Mouse (Mus musculus) effector memory CD4-positive, alpha-beta T cell, adult 5 months (primary cell): ENCODE results near the gene Slc39a1. TPM values are rescaled to one million over a fixed set of nuclear protein-coding genes. Genes with fewer than 3 reads are reported as not detected.

Experiments
- polyA plus RNA-seq: library from polyadenylated mRNA; unstranded; fragments of 100-300 nt; shearing (Covaris generic); gene quantifications from one replicate; pipeline ENCODE4 v1.2.1, GENCODE M21; 2017

Gene Slc39a1
- 1.9 TPM for polyA plus RNA-seq

DNA sequence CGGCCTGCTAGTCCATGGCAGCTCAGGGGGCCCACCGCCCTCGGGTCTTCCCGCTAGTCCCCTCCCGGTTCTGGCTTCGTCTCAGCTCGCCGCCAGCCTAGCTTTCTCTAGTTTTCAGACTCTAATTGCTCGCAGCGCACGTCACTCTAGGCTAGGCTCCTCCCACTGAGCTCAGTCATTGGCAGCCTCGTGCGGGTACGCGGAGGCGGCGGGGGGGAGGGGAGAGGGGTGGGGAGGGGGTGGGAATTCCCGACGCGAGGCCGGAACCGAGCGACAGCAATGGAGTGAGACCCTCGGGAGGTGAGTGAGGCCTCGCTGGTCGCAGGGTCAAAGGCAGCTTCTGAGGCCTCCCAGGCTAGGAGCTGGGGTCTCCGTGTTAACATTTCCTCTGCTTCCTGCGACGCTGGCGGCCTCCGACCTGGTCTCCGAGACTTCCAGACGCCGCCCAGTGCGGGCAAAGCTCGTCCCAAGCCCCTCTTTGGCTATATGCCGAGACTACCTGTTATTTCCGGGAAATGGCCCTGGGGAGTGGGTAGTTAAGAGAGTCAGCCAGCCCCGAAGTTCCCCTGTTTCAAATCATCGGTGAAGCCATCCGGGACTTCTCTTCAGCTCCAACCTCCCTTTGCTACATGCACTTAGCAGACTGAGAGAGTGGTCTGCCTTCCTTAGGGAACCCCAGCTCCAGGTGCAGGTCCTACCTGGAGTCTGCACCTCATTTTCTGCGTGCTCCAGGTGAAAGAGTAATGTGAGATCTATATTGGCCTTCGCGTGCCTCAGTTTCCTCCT, at the start of gene Slc39a1:
Gene Slc39a1 (plus strand): TSS at position 213 of the 786 bp plus-strand sequence.

DNA sequence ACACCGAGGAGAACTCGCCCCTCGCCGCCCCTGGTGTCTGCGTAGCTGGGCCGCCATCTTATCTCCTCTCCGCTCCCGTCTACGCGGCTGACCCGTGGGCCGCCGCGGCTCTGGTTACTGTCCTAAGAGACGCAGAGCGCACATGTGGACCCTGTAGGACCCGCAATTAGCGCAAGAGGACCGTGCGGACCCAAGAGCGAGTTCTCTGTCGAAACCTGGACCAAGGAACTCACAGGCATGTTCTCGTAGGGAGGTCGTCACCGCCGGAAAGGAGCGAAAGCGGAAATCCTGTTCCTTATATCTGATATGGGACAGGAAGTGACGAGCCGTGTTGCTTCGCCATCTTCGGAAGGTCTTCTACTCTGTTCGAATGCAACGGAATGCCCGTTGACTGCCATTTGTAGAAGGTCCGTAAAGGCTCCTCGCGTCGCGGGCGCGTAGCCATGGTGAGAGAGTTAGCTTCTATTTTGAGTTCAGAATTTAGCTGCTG, 34.5 kb upstream of the Slc39a1 start, which contains the start of the genes Rps27 and Rab13:
Gene Rps27 (minus strand): TSS at position 275 of the 490 bp plus-strand sequence.
Gene Rab13 (plus strand): TSS at position 319 of the 490 bp plus-strand sequence.

DNA sequence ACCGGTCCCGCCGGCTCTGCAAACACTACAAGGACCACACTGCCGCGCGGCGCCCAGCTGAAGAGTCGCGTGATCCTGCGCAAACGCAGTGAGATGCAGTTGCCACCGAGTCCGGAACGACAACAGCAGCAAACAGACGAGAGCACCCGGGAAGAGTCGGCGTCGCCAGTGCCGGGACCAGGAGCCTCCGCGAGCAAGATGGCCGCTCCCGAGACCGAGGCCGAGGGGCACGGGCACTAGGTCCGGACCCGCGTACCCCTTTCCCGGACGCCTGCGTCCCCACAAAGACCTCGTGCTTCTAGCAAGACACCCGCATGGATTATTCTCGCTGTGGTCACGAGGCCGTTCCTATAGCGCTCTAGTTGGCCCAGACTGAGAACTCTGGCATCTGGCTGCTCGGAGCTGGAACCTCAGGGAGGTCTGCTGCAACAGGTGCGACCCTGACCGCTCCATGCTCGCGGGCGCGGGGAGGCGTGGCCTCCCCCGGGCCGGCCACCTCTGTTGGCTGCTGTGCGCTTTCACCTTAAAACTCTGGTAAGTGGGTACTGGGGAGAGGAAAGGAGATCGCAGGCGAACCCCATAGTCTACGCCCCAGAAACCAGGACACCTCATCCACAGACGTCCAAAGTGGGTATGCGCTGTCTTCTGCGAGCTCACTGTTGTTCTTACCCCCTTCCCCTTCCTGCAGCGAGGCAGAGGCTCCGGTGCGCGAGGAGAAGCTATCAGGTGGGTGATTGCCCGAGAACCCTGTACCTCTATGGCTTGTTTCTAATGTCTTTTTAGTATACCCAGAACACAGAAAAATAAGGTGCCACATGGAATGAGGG, 16.3 kb upstream of the Slc39a1 start, which contains the start of gene Jtb:
Gene Jtb (plus strand): TSS at position 91 of the 827 bp plus-strand sequence.

DNA sequence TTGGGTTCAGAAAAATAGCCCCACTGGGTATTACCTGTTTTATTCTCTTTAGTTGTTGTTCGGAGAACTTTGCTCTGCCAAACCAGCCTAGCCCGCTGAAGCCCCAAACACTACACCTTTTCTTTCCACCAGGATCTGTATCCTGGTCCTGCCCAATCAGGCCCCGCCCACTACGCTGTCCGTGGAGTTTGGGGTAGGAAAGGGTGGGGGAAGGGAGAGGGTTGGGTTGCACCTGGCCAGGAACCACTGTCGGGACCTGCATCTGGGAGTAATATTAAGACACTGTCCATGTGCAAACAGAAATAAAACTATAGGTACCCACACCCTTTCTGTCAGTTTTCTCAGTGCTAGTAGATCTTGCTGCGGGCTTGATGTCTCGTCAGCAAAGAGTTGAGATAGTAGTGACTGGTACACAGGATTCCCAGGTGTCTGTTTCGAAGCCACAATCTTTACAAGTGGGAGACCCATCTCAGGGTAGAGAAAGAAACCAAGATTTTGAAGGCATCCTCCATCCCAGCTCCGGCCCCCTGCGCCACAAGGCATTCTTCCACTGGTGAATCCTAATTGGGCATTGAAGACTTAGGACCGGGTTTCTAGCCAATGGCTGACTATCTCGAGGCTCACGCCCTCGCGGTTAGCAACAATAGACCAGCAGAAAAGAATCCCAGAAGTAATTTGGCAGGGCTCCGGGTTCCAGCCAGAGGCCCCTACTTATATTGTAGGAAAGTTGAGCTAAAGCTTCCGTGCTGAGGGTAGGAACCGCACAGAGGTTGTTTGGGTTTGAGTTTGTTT, 4.8 kb upstream of the Slc39a1 start, which contains the start of gene Creb3l4:
Gene Creb3l4 (minus strand): TSS at position 529 of the 792 bp plus-strand sequence.

DNA sequence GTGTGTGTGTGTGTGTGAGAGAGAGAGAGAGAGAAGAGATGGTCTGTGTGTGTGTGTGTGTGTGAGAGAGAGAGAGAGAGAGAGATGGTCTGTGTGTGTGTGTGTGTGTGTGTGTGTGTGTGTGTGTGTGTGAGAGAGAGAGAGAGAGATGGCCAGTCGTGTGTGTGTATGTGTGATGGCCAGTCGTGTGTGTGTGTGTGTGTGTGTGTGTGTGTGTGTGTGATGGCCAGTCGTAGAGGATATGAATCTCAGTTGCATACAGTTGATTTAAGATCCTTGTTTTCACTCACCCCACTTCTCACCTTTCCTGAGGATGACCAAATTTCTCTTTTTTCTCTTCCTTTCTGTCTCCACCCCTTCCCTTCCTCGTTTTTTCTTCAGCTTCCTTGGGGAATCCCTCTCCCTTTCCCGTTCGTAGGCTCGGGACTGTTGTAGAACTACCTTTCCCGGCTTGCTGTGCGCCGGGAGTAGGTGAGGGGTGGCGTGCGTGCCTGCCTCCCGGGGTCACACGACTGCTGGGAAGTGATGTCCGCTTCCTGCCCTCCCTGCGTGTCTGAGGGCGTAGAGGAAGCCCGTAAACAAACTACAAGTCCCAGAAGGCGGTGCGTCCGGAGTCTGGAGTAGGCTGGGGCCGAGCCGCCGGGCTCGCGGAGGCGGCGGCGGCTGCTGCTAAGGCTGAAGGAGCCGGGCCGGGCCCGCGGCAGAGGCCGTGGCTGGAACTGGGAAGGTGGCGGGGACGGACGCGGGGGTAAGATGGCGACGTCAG, 5.9 kb downstream of the Slc39a1 start, which contains the start of gene Crtc2:
Gene Crtc2 (plus strand): TSS at position 511 of the 766 bp plus-strand sequence.

DNA sequence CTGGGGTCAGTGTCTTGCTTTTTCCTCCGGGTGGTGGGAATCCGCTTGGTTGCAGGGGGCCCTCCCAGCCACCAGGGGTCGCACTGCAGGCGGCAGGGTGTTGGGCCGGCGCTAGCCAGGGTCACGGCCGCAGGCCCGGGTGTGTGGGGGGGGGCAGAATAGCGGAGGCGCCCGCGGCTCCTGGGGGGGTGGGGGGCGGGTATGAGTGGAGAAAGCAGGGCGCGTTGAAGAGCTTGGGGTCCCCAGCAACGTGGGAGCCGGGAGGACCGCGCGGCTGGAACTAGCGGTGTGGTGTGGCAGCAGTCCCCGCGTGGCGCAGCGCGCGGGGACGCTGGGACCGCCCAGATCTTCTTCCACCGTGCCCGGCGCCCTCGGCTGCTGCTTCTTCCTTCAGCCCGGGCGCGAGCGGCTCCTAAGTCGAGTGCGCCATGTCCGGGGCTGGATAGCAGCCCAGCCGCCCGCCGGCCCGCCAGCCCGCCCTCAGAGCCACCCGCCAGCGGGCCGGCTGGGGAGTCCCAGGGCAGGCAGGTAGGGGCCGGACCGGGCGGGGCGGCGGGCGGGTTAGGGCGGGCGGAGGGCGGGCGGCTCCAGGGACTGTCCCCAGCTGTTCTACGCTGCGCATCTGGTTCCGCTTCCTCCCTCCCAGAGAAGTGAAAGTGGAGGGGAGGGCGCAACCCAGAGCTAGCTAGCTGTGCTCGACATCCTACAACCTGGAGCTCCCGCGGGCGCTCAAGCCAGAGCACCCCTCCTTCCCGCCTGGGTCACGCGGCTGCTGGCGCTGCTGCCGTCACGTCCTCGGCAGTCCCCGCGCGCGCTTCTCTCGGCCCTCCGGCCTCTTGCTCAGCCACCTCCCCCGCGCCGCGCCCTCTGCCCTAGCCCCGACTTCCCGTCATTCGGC, 17.3 kb downstream of the Slc39a1 start, which contains the start of gene Dennd4b:
Gene Dennd4b (plus strand): TSS at position 152 of the 898 bp plus-strand sequence.

GRCm38 (mm10) chr3:90292345-90293275, 44.6 kb downstream of the Slc39a1 start, which contains the start of gene Gatad2b:
Gene Gatad2b (plus strand): TSS chr3:90293178.

Other genes with a start within 250 kb of the Slc39a1 start
- gene Hax1, start 249.4 kb upstream of the Slc39a1 start, polyA plus RNA-seq = 94.5 TPM
- 134 TPM for gene 4933434E20Rik, start 196.5 kb upstream of the Slc39a1 start, polyA plus RNA-seq
- gene Ubap2l, start 195.5 kb upstream of the Slc39a1 start, polyA plus RNA-seq = 194 TPM
- gene Tpm3, start 175.5 kb upstream of the Slc39a1 start, polyA plus RNA-seq = 866 TPM
- gene Nup210l, start 144.0 kb upstream of the Slc39a1 start, polyA plus RNA-seq = 0.19 TPM
- gene Rps27, start 34.5 kb upstream of the Slc39a1 start, polyA plus RNA-seq = 3,522 TPM
- gene Rab13, start 34.5 kb upstream of the Slc39a1 start, polyA plus RNA-seq = 0.42 TPM
- 130 TPM for gene Jtb, start 16.6 kb upstream of the Slc39a1 start, polyA plus RNA-seq
- not detected for gene Creb3l4, start 4.7 kb upstream of the Slc39a1 start, polyA plus RNA-seq
- 116 TPM for gene Crtc2, start 6.0 kb downstream of the Slc39a1 start, polyA plus RNA-seq
- gene Dennd4b, start 17.0 kb downstream of the Slc39a1 start, polyA plus RNA-seq = 34.1 TPM
- 11.9 TPM for gene Gatad2b, start 45.0 kb downstream of the Slc39a1 start, polyA plus RNA-seq
- not detected for gene Slc27a3, start 141.8 kb downstream of the Slc39a1 start, polyA plus RNA-seq
- gene Ints3, start 185.4 kb downstream of the Slc39a1 start, polyA plus RNA-seq = 18.6 TPM
- gene Npr1, start 217.7 kb downstream of the Slc39a1 start, polyA plus RNA-seq = not detected
- 84.0 TPM for gene Ilf2, start 228.0 kb downstream of the Slc39a1 start, polyA plus RNA-seq
- gene Snapin, start 242.9 kb downstream of the Slc39a1 start, polyA plus RNA-seq = 56.9 TPM